Mouse (Mus musculus) gastrocnemius, postnatal 14 days (tissue): ENCODE measurements around the gene Flcn. TPM values are rescaled to one million over a fixed set of nuclear protein-coding genes. Genes with fewer than 3 reads are reported as not detected.
"Not testable (repeated sequence)": the region's sequence is repeated elsewhere in the genome, so short reads cannot be mapped to it uniquely, and the experiment has no call there.

ENCODE experiments used
- DNase-seq: peaks from one replicate; pipeline ENCODE4 v3.0.0; 2021; ENCODE audit warnings: mixed read lengths
- intact Hi-C: fragments of 180-260 bp; cut with DNase I; formaldehyde crosslinking; loops from one replicate; pipeline ENCODE4 v1.15.1; 2025; ENCODE audit warnings: low total_unique reads
- long read RNA-seq, 2 experiments: library from polyadenylated mRNA; stranded (forward); transcript quantifications; one replicate each; pipeline ENCODE4 v2.0.0; 2021
- total RNA-seq, 2 experiments: library from RNA; stranded (reverse); gene quantifications; 2 replicates each; pipeline ENCODE4 v1.2.3; 2021

Gene Flcn
- 10 to 100 TPM; 22.3 to 27.4 TPM for total RNA-seq
- long read RNA-seq, experiment 1, transcript Flcn-203 (13 exons, 3,437 nt) = major isoform, 36 of 47 reads
- long read RNA-seq, experiment 1, partial matches to known transcripts = 4 of 47 reads
- long read RNA-seq, experiment 1, other reads (novel, unspliced or antisense) = 6 of 47 reads
- long read RNA-seq, experiment 2, transcript Flcn-203 (13 exons, 3,437 nt) = major isoform, 27 of 46 reads
- long read RNA-seq, experiment 2, partial matches to known transcripts = 4 of 46 reads
- long read RNA-seq, experiment 2, other reads (novel, unspliced or antisense) = 15 of 46 reads

DNA sequence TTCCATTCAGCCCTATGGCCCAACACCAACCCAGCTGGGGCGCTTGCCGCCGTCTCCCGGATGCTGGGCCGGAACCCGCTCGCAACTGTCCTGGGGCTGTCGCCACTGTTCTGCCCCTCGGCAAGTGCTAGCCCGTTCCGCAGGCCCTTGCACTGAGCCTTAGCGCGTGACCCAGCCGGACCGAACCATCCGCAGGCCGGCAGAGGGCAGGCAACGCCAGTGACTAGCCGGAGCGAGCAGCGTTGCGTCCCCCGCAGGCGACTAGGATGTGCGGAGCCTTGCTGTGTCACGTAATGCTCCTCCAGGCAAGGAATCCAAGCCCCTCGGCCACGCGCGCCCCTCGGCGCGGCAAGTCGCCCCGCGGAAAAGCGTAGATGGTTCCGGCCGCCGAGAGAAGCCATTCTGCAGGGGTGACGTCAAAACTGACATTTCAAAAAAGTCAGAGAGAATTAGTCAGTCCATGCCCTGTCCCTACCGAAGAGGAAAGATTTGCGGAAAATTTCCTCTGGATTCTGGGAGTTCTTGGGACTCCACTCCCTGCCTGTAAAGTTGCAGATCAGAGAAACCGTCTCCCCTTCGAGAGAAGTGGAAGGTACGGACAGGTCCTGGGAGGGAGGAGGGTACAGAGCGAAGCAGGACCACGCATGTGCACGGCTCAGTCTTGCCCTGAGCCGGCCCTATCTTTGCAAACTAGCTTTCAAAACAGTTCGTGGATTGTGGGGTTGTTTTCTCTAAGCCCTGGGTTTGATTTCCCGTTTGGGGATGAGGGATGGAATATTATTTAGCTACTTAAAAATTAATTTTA is at the start of gene Flcn:
TSS of gene Flcn (minus strand) at position 347 of the 805 bp plus-strand sequence.
- DNase-seq = peak; percentile 84
- intact Hi-C loops = no loop called here

DNA sequence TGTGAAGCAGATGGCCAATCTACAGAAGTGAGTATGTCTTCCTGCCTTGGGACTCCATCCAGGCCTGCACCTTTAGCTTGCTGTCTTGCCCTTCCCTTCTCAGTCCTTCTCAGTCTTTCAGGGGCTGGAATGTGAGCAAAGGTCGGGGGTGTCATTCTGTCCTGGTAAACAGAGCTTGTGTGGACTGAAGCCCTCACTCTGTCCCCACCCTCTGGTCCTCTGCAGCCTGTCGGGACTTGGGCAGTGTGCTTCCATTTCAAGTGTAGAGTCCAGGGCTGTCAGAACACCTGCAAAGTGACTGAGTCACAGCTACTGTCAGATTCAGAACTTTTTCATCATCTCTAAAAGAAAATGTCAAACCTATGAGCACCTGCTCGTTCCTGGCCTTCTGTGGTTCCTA is 43.0 kb upstream of the Flcn start:
- intact Hi-C loops = no loop called here
- no peak for DNase-seq

DNA sequence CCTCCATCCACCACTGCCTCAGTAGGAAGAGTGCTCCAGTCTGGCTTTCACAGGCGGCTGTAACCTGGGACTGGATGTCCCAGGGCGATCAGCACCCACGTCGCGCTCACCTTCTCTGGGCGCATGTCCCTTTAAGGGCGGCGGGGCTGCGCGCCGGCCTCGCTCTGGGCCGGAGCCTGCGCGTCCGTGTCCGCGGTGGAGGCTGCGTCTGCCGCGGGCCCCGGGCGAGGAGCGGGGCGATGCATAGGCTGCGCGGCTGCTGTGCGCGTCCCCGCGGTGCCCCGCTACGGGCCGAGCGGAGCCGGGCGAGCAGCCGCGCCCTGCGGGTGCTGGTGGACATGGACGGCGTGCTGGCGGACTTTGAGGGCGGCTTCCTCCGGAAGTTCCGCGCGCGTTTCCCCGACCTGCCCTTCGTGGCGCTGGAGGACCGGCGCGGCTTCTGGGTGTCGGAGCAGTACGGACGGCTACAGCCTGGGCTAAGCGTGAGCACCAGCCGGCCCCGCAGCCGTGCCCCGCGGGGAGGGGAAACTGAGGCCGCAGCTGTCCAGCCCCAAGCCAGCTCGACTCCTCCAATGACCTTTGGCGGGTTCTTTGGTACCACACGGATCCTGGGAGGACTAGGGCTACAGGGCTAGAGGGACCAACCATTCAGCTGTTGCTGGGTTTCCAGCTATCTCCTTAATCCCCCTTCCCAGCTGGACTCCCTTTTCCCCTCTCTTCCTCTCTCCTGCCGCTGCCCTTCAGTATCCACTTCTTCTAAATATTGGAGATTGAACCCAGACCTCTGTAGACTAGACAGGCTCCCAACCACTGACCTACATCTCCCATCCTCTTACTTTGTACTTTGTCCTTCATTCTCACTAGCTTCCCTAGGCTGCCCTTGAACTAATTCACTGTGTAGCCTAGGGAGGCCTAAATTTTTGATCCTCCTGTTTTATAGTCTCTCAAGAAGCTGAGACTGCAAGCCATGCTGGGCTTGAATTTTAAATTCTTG is 38.4 kb upstream of the Flcn start:
- peak; percentile 82 for DNase-seq
- intact Hi-C loops = no loop called here

DNA sequence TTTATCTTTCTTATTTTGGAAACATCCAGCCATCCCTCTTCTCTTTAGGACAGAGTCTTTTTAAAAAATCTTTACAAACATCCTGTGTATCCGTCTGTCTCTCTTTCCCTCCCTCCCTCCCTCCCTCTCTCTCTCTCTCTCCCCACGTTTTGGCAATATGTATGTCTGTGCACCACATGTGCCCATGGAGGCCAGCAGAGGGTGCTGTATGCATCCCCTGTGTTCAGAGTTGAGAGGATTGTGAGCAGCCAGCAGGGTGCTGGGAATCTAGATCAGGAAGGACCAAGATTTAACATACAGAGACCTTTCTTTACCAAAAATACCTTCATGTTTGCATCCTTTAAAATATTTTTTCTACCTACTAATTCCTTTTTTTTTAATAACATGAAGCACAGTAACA is 37.3 kb upstream of the Flcn start:
- DNase-seq = peak; percentile 33
- intact Hi-C loops = no loop called here

DNA sequence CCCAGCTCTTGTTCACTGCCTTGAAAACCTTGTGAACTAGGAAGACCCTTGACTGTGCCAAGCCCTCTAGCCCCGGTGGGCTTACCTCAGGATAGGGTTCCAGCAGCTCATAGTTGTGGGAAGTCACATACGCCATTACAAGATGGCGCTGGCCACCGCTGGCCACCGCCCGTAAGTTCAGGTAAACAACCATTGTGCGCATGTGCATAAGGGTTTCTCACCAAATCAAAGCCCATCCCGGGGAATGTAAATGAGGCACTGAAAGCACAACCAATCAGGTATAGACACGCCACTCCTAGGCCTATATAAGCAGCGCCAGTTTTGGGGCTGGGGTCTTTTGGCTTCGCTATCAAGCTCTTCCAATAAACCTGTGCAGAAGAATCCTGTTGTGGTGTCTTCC is 36.5 kb upstream of the Flcn start:
- DNase-seq = no peak
- intact Hi-C loops = no loop called here

DNA sequence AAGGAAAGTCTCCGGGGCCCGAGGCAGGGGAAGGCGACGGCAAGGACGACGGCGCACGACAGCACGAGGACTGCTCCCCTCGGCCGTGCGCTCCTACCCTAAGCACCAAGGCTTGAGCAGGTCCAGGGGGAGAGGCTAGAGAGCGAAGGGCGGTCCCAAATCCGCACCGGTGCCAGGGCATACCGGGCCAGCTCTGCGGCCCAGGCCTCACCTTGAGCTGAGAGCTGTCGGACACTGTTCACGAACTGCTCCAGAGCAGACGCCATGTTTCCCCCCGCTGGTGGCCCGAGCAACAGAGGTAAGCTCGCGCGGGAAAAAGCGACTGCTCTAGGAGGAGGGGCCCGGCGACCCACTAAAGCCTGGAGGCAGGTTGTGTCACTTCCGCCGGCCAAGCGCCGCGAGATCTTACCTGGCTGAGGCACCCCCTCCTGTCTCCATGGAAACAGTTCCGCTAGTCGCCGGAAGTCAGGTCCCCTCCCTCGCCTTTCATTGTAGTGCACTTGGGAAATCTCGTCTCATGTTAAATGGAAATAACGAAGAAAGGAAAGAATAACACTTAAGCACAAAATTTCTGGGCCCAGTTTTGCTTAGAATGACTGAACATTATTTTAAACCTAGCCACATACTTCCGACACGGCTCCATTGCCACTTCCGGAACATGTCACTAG is 29.8 kb upstream of the Flcn start, which contains the start of gene Cops3:
TSS of gene Cops3 (minus strand) at position 380 of the 668 bp plus-strand sequence.
- peak; percentile 96 for DNase-seq
- intact Hi-C loops = no loop called here

DNA sequence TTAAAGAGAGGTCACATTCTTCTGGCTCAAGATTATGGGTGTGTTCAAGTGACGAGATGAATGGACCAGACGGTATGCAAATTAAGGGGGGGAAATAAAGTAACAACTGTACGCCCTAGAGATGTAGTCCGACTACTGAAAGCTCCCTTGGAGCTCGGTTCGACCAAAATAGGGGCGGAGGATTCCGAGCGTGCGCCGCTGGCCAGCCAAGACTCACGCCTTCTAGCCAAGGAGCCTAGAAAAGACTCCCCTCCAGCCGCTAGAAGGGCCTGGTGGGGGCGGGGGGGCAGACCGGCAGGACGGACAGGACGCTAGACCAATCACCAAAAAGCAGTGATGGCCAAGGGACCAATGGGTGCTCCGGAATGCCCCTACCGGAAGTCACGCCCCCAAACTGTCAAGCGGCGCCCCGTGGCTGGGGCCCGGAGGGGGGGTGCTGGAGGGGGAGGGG is 29.2 kb upstream of the Flcn start, which contains the start of gene Nt5m:
TSS of gene Nt5m (plus strand) at position 440 of the 451 bp plus-strand sequence.
- peak; percentile 95 for DNase-seq
- intact Hi-C loops = no loop called here

DNA sequence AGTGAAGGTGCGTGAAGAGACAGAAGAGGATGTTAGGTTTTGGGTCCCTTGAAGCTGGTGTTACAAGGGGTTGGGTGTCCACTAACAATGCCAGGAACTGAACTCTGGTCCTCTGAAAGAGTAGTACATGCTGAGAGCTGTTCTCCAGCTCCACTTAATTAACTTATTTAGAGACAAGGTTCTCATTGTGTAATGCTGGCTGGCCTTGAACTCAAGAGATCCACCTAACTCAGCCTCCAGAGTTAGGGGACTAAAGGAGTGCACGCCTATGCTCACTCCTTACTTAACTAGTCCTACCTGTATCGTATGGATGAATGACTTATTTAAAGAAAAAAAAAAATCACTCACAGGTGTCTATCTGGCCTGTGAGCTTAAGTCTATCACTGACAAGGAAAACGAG is 28.6 kb upstream of the Flcn start:
- DNase-seq = no peak
- intact Hi-C loops = no loop called here

DNA sequence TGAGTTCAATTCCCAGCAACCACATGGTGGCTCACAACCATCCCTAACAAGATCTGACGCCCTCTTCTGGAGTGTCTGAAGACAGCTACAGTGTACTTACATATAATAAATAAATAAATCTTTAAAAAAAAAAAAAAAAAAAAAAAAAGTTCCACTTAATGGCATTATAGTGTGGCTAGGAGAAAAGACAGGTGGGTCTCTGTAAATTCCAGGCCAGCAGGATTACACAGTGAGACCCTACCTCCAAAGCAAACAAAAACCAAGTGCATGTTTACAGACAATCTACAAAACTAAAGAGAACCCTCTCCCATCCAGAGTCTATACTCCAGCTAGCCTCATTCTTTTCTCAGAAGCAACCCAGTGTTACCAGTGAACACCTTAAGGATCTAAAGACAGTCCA is 28.0 kb upstream of the Flcn start:
- DNase-seq, intact Hi-C loops: not testable (repeated sequence)

DNA sequence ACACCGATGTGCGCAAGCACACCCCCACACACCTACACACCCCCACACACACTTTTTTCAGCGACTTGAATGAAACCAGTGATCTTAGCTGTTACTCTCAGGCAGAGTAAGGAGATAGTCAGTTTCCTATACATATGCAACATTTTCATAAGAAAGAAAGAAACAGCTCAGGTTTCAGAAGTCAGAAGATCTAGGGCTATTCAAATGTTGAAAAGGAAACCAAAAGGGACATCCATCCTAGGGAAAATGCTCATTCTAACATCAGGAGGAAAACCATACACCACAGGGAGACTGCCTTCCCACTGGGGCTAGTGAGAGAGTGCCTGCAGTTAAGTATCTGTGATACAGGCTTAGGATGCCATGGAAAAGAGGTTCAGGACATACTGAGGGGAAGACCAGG is 11.8 kb upstream of the Flcn start:
- DNase-seq = no peak
- intact Hi-C loops = no loop called here

DNA sequence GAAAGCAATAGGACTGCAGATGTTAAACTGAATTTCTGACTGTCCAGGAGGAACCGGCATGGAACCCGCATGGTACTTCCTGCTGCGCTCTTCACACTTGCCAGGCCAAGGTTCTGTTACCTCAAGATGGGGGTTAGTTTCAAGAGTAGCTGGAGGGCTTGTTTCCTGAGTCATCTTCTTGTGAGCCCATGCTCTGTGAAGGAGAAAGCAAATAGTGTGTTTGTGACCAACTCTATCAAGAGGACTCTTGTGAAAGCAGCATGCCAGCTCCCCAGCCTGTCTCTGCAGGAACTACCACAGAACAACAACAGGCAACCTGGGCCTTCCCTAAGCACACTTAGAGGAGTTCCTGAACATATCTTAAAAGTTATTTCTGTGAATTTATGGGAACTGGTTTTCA is 8.1 kb upstream of the Flcn start:
- intact Hi-C loops = no loop called here
- DNase-seq = no peak

DNA sequence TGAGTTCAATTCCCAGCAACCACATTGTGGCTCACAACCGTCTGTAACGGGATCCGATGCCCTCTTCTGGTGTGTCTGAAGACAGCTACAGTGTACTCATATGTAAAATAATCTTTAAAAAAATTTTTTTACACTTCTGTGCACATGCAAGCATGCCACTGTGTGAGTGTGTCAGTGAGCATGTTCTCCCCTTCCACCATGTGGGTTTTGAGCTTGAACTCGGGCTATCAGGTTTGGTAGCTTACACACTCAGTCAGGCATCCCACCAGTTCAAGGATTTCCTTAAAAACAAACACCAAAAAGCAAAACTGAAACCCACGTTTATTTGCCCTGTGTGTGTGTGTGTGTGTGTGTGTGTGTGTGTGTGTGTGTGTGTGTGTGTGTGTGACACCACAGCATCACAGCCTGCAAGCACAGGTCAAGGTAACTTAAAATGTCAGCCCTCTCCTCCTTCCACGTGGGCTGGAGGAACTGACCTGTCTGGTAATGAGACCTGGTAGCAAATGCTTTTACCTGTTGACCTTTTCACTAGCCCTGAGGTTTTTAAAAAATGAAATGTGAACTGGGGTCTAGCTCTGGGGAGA is 5.8 kb upstream of the Flcn start:
- DNase-seq = no peak
- intact Hi-C loops = no loop called here

DNA sequence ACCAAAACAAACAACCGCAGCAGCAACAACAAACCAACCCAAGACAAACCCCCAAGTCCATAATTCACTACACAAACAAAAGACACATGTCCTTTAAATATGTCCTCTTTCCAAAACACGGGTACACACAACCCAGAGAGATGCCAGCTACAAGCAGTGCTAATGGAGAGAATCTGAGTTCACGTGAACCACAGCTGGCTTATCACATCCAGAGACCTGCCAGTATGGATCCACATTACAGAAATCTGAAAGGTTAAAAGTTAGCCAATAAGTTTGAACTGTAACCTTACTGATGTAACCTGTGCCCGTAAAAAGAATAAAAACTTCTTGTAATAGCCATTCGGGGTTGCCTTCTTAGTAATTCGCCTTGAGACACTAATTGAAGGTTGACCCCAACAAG is 5.1 kb upstream of the Flcn start:
- DNase-seq = no peak
- intact Hi-C loops = no loop called here

DNA sequence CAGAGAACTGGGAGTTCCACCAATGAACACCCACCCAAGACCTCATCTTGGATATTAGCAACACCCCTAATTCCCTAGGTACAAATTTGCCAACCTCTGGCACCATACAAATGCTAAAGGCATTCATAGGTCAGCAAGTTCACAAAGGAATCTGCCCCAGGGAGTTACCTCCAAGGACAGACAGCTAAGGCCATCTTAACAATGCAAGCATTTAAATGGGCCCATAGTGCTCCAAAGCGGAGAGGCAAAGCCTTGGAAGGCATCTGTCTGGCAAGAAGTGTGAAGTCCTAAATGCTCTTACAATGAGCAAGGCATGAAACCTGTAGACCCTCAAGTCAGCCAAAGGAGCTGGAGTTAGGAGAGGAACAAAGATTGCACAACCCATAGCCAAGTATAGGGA is 4.5 kb upstream of the Flcn start:
- intact Hi-C loops = no loop called here
- DNase-seq = no peak

DNA sequence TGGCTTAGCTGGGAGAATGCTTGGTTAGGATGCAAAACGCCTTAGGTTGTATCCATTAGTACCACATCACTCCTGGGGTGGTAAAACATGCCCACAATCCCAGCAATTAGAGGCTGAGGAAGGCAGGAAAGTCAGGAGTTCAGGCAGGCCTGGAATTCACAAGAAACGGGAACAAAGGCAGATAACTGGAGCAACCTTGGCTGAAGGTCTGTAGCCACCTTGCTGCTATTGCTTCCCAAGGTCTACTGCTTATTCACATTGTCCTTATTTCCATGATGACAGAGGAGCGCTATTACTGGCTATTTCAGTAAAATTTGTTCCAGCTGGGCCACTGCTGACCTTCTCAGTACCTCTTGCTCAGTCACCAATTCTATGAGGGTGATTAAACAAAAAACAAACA is 3.5 kb upstream of the Flcn start:
- no peak for DNase-seq
- intact Hi-C loops = no loop called here

DNA sequence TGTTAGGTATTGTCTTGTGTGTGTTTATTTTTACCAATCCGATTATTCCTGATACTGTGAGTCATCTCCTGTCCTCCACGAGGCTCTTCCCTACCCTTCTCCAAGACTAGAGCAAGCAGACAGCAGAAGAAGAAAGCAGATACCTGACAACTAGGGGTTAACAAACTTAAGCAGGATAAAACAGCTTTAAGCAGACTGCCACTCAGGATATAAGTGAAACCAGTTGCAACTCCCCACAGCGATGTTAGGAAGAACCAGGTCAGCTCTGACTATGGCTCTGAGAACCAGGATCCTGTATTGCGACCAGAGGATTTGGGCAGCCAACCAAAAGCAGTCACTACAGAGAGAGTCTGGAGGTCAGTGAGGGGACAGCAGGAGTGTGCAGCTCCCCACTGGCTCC is 1.4 kb upstream of the Flcn start:
- no peak for DNase-seq
- intact Hi-C loops = no loop called here

DNA sequence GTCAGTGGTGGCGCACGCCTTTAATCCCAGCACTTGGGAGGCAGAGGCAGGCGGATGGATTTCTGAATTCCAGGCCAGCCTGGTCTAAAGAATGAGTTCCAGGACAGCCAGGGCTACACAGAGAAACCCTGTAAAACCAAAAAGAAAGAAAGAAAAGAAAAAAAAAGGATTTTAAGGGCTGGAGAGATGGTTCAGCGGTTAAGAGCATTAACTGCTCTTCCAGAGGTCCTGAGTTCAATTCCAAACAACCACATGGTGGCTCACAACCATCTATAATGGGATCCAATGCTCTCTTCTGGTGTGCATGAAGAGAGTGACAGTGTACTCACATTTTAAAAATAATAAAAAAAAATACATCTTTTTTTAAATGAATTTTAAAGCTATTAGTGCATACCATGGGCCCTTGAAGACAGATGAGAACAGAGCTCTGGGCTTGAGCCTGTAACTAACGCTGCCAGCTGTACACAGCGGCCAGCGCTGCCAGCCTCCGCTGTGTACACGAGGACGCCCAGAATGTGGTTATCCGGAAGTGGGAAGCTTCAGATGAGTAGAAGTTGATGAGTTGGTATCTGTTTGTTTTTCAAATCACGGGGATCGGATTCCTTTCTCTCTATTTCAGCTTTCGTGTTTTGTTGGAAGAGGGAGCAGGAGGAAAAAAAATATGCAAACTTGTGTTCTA is 803 bp upstream of the Flcn start:
- intact Hi-C loops = no loop called here

DNA sequence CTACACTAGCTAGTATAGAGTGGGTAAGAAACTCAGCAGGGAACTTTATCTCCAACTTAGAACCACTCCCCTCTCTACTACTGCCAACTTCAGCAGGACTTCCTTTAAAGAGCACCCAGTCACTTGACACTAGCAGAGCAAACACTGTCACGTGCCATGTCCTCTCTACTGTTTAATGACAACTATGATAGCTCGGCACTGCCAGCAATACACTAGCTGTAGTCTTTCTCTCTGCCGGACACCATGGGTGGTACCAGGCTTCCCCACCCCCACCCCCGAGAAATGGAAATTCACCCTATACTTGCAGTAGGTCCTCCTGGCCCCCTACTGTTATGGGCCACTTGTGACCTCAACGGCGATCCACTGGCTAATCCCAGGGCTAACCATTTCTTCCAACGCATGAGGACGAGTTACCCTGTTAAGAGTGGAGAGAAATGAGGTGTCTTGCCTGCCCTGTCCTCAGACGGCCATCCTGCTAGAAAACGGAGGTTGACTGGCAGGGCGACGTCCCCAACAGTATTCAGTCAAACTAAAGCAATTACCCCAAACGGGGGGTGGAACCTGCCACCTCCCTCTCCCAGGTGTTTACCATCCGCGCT is 646 bp downstream of the Flcn start:
- intact Hi-C loops = no loop called here
- no peak for DNase-seq

More for the DNA sequence above, 803 bp upstream of the Flcn start:
- no peak for DNase-seq
